Mouse (Mus musculus) megakaryocyte, embryonic 14.5 days (primary cell): Measurements from ENCODE around the gene Ddx59. TPM values are rescaled to one million over a fixed set of nuclear protein-coding genes. Genes with fewer than 3 reads are reported as not detected.

Experiments
- H3K27me3 ChIP-seq: replicated peaks from 2 replicates; pipeline ENCODE3; 2012; ENCODE audit warnings: inconsistent platforms
- H3K36me3 ChIP-seq: replicated peaks from 2 replicates; pipeline ENCODE3; 2012; ENCODE audit warnings: low read length, inconsistent platforms, mixed read lengths
- H3K4me1 ChIP-seq: 2 replicates; pipeline ENCODE4 v1.6.1; 2012; ENCODE audit warnings: inconsistent platforms
- H3K4me3 ChIP-seq: replicated peaks from 2 replicates; pipeline ENCODE3; 2012; ENCODE audit warnings: moderate library complexity, mild to moderate bottlenecking, inconsistent platforms
- H3K9me3 ChIP-seq: 2 replicates; pipeline ENCODE4 v1.6.1; 2012; ENCODE audit warnings: inconsistent platforms
- FLI1 ChIP-seq: IDR thresholded peaks from 2 replicates; pipeline ENCODE4 v1.6.1; 2012; ENCODE audit warnings: low read length, inconsistent platforms, mixed read lengths
- GATA1 ChIP-seq: IDR thresholded peaks from 3 replicates; pipeline ENCODE4 v1.6.1; 2012; ENCODE audit warnings: mixed read lengths, low read length, inconsistent platforms, borderline replicate concordance
- polyA plus RNA-seq: library from polyadenylated mRNA; stranded (reverse); fragments of >175 nt; gene quantifications from 2 replicates; pipeline ENCODE4 v1.2.3, GENCODE M21; 2012; ENCODE audit warnings: low replicate concordance; ENCODE audit not compliant: insufficient read depth

Ddx59 gene
- polyA plus RNA-seq, 1 experiment = 0.88 TPM

DNA sequence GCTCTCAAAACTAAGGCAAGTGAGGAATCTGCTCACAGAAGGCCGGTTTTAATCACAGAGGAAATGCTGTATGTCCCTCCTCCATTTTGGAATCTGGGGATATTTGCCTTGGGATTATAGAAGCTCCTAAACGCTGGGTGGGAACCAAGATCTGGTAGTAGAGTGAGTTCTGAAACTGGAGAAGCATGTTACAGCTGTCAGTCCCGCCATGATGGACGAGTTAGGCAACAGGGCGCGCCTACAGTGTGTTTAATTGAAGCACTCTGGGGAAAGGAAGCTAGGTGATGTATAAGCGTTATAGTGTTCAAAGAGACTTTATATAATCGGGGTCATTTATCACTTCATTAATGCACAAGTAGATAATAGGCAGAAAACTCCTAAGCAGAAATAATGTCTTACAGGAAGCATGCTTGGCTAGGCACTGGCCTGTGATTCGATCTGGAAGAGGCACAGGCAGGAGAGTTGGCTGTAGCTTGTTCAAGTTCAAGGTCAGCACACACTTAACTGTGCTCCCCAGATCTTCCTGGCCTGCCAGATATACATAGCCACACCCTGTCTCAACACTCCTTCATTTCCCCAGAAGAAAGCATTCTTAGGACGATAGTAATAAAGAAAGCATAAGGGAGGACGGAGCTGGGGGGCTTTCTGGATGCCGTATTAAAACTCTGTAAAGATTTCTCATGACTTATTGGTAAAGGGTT, 29.6 kb downstream of the Ddx59 start:
- Histone ChIP-seq H3K36me3 (no peaks in the 10 kb centered on the region), H3K27me3 (peaks cover 22% of the 10 kb centered on the region), H3K4me1 (no peaks in the 10 kb centered on the region), H3K9me3 (no peaks in the 10 kb centered on the region), H3K4me3 (no peak overlapping the region)
- no peak for TF ChIP-seq FLI1
- TF ChIP-seq GATA1 = no peak

DNA sequence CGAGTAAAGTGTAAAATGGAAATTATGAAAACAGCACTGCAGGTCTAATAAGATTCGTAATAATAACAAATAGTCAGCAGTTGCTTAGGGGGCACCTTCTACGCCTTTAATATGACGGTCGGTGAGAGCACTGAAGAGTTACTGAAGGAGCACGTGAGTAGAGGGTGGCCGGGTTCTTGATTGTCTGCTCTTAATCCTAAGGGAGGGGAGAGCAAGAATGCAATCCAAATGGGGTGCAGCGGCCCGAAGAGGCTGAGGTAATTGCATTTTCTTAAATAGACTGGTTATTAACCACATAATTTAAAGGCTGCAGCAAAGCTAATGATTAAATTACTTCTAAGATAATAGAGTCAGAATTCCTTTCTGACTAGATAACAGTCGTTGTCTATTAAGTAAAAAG, 31.9 kb downstream of the Ddx59 start:
- H3K4me3 ChIP-seq = no peak overlapping the region
- no peak for TF ChIP-seq GATA1
- TF ChIP-seq FLI1 = no peak
- no peaks in the 10 kb centered on the region for H3K9me3 ChIP-seq
- peaks cover 24% of the 10 kb centered on the region for H3K27me3 ChIP-seq
- H3K4me1 ChIP-seq = no peaks in the 10 kb centered on the region
- H3K36me3 ChIP-seq = no peaks in the 10 kb centered on the region

DNA sequence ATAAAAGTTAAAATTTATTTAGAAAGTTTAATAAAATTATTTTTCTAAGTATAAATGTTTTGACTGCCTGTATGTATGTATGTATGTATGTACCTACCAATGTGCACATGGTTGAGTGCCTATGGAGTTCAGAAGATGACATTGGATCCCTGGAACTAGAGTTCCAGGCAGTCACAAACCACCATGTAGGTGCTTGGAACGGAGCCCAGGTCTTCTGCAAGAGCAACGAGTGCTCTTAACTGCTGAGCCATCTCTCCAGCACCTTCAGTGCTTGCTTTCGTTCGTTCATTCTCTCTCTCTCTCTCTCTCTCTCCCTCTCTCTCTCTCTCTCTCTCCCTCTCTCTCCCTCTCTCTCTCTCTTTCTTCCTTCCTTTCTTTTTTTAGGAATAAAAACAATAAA, 32.3 kb downstream of the Ddx59 start:
- Histone ChIP-seq H3K4me1 (no peaks in the 10 kb centered on the region), H3K36me3 (no peaks in the 10 kb centered on the region), H3K4me3 (no peak overlapping the region), H3K27me3 (peaks cover 28% of the 10 kb centered on the region), H3K9me3 (no peaks in the 10 kb centered on the region)
- TF ChIP-seq GATA1 (no peak), FLI1 (no peak)

DNA sequence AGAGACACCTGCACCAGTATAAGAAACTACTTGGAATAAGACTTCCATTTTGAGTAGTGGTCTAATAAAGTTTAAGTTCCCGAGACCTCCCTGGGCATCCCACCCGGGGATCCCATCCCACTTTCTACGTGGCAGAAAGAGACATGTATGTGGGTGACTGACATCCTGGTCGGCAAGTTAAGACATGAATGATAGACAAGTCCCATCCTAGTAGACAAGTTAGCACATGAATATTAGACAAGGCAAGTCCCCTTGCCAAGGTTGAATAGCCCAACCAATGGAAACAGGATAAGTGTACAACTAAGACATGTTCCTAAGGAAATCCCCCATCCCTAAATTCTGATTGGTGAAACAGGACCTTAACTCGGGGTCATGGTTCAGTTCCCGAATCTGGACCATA, 34.5 kb downstream of the Ddx59 start:
- Histone ChIP-seq H3K36me3 (no peaks in the 10 kb centered on the region), H3K4me1 (no peaks in the 10 kb centered on the region), H3K9me3 (no peaks in the 10 kb centered on the region), H3K4me3 (no peak overlapping the region), H3K27me3 (peaks cover 49% of the 10 kb centered on the region)
- TF ChIP-seq FLI1 (no peak), GATA1 (no peak)

DNA sequence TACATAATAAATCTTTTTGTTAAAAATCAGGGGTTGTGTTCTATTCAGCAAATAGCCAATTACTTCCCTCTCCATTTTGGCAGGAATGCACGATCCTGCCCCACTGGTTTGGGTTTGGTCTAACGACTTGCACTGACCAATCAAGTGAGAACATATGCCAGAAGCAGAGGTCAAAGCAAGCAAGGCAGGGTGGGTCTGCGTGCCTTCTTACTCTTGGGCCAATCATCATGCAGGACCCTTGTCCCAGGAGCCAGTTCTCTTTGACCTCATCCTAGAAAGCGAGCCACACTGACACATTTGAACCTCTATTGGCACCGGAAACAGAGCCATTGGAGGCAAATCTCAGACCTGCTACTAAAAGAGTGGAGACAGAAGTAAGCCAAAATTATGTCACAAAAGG, 35.1 kb downstream of the Ddx59 start:
- Histone ChIP-seq H3K9me3 (no peaks in the 10 kb centered on the region), H3K4me1 (no peaks in the 10 kb centered on the region), H3K36me3 (no peaks in the 10 kb centered on the region), H3K27me3 (peaks cover 53% of the 10 kb centered on the region), H3K4me3 (no peak overlapping the region)
- no peak for TF ChIP-seq FLI1
- no peak for TF ChIP-seq GATA1

DNA sequence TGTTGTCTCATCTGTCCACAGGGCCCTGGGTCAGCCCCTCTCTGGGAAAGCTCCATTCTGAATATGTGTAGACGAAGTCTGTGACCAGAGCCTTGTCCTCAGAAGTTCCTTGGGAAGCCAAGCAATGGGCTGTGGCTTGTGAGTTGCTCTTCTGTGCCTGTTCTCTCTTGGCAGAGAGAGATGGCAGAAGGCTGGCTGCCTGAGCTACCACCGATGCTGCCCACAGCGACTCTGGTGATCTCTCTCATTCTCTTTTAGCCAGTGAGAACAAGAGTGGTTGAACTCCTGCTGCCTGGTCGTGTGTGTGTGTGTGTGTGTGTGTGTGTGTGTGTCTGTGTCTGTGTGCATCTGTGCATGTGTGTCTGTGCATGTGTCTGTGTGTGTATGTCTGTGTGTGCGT, 37.4 kb downstream of the Ddx59 start:
- H3K36me3 ChIP-seq = no peaks in the 10 kb centered on the region
- H3K4me1 ChIP-seq = no peaks in the 10 kb centered on the region
- no peaks in the 10 kb centered on the region for H3K9me3 ChIP-seq
- H3K4me3 ChIP-seq = no peak overlapping the region
- peaks cover 63% of the 10 kb centered on the region for H3K27me3 ChIP-seq
- TF ChIP-seq GATA1 (no peak), FLI1 (no peak)

DNA sequence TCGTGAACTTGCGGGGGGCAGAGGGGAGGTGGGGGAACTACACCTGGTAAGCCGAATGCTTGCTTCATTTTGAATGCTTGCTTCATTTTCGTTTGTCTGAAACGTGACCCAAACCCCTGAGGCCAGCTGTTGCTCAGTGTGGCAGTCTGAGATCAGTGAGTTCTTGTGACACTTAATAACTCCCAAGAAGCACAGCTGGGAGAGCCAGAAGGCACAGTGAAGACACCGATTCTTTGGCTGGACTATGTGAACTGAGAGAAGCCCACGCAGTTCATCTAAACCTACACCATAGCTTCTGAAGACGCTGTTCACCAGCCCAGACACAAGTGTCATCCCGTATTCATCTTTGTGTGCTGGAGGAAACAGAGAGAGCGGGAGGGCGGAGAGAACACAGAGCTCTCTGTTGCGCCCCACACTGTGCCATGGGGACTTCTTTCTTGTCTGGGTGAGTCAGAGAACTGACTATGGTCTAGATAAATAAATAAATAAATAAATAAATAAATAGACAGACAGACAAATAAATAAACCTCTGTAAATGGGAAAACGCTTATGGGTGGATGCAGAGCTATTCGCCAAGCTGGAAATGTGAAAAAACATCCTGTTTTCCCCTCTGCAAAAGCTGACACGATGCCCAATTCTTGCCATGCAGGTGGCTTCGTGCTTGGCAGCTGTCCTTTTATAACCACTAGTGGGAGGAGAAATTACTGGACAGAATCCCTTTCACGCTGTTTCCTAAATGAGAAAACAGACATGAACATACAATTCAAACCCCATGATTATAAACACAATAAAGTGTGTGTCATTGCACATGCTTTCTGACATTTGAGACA, 40.9 kb downstream of the Ddx59 start:
- TF ChIP-seq GATA1 = no peak
- TF ChIP-seq FLI1 = no peak
- Histone ChIP-seq H3K27me3 (peaks cover 59% of the 10 kb centered on the region), H3K9me3 (peaks cover 7% of the 10 kb centered on the region), H3K4me1 (no peaks in the 10 kb centered on the region), H3K36me3 (no peaks in the 10 kb centered on the region), H3K4me3 (no peak overlapping the region)

DNA sequence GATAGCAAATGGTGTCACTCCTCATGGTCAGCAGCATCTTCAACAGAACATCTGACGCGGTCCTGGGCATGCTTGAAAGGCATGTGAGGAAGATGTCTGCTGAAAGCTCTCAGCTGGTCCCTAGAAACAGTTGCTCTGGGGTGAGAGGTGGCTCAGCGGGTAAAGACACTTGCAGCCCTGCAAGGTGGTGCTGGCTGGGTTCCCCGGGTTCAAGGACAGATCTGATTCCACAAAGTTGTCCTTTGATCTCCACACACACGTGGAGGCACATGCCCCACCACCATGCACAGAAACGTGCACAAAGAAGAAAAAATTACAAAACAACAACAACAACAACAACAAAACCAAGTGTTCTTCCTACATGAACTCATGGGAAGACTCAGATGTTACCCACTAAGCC, 41.7 kb downstream of the Ddx59 start:
- Histone ChIP-seq H3K36me3 (no peaks in the 10 kb centered on the region), H3K4me3 (no peak overlapping the region), H3K4me1 (no peaks in the 10 kb centered on the region), H3K27me3 (peaks cover 59% of the 10 kb centered on the region), H3K9me3 (peaks cover 7% of the 10 kb centered on the region)
- TF ChIP-seq GATA1 (no peak), FLI1 (no peak)

GRCm38 (mm10) chr1:136457403-136457802, 42.3 kb downstream of the Ddx59 start:
- Histone ChIP-seq H3K9me3 (peaks cover 7% of the 10 kb centered on the region), H3K36me3 (no peaks in the 10 kb centered on the region), H3K4me3 (no peak overlapping the region), H3K4me1 (peaks cover 2% of the 10 kb centered on the region), H3K27me3 (peaks cover 55% of the 10 kb centered on the region)
- TF ChIP-seq FLI1 (no peak), GATA1 (no peak)

- no peak for TF ChIP-seq GATA1
- TF ChIP-seq FLI1 = no peak
- peaks cover 7% of the 10 kb centered on the region for H3K9me3 ChIP-seq
- no peak overlapping the region for H3K4me3 ChIP-seq
- H3K36me3 ChIP-seq = no peaks in the 10 kb centered on the region
- peaks cover 6% of the 10 kb centered on the region for H3K4me1 ChIP-seq
- peaks cover 41% of the 10 kb centered on the region for H3K27me3 ChIP-seq
Observed at GRCm38 (mm10) chr1:136458691-136459245, 43.7 kb downstream of the Ddx59 start.
